Mouse (Mus musculus) gastrocnemius, postnatal 4 days (tissue): Measurements from ENCODE around the gene Clec4g. TPM values are rescaled to one million over a fixed set of nuclear protein-coding genes. Genes with fewer than 3 reads are reported as not detected.

Experiments used
- DNase-seq, 2 experiments: peaks; one replicate each; pipeline ENCODE4 v3.0.0; 2021 to 2022; ENCODE audit warnings: low spot score in 2 of 2, mixed read lengths in 2 of 2
- total RNA-seq, 2 experiments: library from RNA; stranded (reverse); gene quantifications; 2 replicates each; pipeline ENCODE4 v1.2.3; 2021

The Clec4g gene
- total RNA-seq, 2 experiments from 2014 or later: 0.21 TPM; not detected in 1

DNA sequence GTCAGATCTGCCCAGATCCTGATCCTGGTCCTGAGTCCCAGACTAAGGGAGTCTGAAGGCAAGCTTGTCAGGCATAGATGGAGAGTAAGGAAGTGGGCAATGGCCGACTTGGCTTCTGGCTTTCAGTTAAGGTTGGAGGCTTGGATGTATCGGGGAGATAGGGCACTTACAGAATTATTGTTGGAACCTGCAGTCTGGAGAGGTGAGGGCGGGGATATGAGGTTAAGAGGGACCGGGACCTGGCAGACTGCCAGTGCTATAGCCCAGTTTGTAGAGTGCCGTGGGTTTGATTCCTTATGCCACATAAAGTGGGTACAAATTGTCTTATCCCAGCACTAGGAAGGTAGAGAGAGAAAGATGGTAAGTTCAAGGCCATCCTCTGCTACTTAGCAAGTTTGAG lies 40.8 kb downstream of the Clec4g start:
- no peak for DNase-seq

DNA sequence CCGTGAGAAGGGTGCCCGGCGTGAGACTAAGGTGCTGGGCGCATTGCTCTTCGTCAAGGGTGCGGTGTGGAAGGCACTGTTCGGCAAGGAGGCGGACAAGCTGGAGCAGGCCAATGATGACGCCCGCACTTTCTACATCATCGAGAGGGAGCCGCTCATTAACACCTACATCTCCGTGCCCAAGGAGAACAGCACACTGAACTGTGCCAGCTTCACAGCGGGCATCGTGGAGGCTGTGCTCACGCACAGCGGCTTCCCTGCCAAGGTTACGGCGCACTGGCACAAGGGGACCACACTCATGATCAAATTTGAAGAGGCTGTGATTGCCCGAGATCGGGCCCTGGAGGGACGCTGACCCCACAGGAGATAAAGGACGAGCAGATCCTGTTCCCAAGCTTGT lies 41.2 kb downstream of the Clec4g start:
- DNase-seq: no peak

DNA sequence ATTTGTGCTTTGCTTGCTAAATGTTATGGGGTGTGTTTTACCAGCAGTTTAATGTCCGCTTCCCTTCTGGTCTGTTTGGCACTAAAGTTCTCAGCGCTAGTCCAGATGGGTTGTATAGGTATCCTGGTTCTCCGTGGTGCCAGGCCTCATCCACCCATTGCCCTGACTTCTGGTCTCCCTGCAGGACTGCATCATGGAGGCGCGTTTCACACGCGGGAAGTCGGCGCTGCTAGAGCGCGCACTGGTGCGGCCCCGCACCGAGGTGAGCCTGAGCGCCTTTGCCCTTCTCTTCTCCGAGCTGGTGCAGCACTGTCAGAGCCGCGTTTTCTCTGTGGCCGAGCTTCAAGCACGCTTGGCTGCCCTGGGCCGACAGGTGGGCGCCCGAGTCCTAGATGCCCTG lies 41.6 kb downstream of the Clec4g start:
- no peak for DNase-seq

DNA sequence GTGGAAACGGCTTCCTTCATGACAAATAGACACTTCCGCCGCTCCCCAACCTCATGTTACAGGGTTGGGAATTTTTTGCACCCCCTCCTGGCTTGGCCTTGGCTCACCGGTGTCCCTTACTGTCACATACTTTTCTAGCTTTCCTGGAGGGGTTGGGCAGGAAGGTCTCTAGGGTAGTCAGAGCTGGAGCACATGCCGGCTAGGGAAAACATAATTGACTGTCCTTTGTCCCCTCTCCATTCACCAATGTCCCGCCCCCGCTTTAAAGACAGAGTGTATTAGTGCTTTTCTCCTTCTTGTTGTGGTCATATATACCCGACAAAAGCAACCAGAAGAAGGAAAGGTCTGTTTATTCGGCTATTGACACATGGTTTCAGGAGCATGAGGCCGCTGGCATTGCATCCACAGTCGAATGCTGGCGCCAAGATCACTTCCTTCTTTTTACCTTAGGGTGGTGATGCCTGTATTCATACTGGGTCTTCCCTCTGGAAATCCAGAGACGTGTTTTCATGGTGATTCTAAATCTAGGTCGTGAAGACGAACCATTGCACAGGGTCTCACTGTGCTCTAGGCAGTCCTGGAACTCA lies 43.4 kb downstream of the Clec4g start:
- no peak for DNase-seq

DNA sequence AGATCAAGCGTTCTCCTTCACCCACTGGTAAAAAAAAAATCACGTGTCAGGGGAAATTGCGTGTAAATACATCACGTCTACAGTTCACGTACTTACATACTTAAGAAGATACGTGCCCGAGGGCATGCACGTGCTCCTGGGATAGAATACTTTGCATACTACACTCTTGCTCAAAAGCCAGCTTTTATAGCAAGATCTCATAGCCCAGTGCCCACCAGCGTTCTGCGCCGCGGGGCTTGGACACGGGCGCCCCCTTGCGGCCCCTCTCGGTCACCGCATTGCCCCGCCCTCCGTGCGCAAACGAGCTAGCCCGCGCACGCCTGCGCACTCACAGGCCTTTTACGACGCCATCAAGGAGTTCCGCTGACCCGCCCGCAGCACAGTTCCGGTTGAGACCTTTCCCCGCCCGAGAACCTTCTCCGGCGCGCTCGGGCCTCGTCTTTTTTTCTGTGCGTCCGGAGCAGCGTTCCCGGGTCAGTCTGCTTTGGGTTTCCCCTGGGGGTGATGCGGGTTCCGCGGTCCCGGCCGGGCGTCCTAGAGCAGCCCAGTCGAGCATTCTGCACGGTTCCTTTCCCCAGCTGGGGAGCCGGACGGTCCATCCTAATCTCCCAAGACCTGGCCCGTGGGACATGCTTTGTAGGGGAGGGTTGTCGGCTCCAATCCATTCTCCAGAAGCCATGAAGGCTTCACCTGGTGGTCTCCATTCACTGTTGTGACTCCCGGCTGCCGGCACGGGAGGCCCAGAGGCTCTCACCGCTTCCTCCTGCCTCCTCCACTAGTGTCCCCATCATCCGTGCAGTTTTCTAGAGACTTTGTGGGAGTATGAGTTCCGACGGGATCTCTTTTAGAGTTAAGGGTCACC lies 44.1 kb downstream of the Clec4g start, which contains the start of gene Trappc5:
TSS of gene Trappc5 (plus strand) at position 169 of the 862 bp plus-strand sequence.
- DNase-seq: peak; percentile 89 to 92

DNA sequence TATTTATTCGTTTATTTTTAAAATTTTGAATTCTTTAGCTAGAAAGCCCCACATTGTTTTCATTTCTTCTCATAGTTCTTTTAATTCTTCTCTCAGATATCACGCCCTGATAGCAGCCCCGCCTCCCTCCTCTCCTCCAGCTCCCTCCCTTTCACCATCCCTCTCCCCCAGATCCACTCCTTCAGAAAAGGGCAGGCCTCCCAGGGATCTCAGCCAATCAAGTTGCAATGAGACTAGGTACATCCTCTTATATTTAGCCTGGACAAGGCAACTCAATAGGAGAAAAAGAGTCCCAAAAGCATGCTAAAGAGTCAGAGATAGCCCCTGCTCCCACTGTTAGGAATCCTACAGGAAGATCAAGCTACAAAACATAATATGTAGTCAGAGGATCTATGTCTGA lies 45.8 kb downstream of the Clec4g start:
- no peak for DNase-seq

DNA sequence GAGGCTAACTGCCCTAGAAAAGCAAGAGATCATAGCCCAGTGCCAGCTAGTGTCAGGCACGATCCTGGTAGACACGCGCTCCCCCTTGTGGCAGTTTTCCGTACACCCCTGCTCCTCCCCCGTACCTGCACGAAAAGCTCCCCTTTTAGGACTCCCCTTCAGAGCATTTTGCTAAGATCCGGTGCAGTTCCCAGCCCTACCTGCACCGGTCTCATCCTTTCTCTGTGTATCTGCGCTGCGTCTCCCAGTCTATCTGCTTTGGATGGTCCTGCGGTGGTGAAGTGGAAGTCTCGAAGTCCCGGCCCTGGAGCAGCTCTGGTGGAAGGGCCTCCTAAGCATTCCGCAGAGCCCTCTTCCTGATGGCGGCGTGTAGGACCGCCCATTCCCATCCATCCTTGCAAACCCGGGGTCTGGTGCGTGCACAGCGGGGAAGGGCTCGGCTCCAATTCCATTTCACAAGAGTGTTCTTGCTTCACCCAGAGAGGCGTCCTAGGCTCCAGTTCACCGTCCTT lies 48.4 kb downstream of the Clec4g start, which contains the start of gene Fcor:
TSS of gene Fcor (minus strand) at position 383 of the 512 bp plus-strand sequence.
- DNase-seq: peak; percentile 65 to 76

DNA sequence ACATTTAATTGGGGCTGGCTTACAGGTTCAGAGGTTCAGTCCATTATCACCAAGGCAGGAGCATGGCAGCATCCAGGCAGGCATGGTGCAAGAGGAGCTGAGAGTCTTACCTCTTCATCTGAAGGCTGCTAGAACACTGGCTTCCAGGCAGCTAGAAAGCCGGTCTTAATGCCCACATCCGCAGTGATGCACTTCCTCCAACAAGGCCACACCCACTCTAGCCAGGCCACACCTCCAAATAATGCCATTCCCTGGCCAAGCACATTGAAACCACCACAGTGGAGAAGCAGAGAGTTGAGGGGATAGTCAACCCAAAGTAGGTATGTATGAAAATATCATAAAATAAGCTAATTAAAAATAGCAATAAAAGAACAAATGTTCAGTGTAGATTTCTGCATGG lies 50.1 kb downstream of the Clec4g start:
- DNase-seq: no peak

DNA sequence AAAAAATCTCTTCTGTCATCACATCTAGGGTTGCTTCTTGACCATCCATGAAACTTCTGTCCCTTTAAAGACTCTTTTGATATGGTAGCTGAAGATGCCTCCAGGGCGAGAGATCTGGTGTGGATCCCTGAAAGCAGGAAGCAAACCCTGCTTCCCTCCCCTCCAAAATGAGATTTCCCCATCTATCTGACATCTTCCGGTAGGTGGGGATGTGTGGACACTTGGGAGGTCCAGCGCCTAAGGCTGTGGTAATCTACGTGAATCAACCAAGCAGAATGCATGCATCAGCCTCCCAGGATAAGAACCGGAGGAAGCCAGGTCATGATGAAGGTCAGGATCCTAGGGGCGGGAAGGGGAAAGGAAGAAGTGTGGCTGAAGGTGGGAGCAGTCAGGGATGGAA lies 54.9 kb downstream of the Clec4g start, which contains the start of gene Mcemp1:
TSS of gene Mcemp1 (plus strand) at position 248 of the 400 bp plus-strand sequence.
- DNase-seq: no peak

DNA sequence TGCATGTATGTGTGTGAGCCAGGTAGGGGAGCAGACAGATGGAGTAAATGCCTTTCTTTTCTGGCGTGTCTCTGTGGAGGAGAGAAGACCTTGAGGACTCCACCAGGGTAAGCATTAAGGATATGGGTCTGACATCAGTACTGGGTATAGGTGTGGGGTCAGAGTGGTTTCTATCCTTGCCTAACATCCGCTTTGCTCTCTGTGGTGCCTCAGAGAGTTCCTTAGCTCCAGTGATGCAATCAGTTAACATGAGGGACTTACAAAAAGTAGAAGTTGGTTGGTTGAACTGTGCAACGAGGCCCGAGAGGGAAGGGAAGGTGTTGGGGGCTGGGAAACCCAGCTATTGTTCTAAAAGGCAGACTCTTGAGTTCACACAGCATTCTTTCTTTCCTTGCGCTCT lies 56.0 kb downstream of the Clec4g start:
- DNase-seq: no peak

DNA sequence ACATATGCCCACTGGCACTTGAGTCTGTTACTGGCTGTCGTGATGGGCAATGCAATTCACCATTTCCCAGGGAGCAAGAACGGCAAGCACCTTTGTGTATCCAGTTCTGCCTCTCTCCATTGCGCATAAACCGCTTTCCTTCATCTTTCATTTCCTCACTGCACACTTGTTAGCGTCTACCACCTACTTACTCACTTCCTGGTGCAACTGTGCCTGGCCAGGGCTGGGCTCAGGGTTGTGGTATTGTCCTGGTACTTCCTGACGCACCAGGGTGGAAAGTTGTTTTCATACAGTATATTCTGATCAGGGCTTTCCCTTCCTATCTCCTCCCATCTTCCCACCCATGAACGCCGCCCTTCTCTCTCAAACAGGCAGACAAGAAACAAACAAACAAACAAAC lies 59.6 kb downstream of the Clec4g start:
- no peak for DNase-seq

Other genes starting within 250 kb of the Clec4g start
- gene Tex45, start 249.8 kb downstream of the Clec4g start, total RNA-seq: under 1 TPM in 1 of 2 experiments, not detected in 1; 0.16 TPM
- gene Zfp358, start 227.5 kb downstream of the Clec4g start, total RNA-seq: 10 to 100 TPM; 22.3 to 23.6 TPM
- gene Mcoln1, start 220.2 kb downstream of the Clec4g start, total RNA-seq: 10 to 100 TPM; 22.8 to 26.7 TPM
- gene Pnpla6, start 205.3 kb downstream of the Clec4g start, total RNA-seq: 10 to 100 TPM; 15.8 to 20.6 TPM
- not detected for gene C330021F23Rik, start 152.7 kb downstream of the Clec4g start, total RNA-seq
- gene Camsap3, start 133.4 kb downstream of the Clec4g start, total RNA-seq: 1 to 10 TPM; 1.8 to 2.6 TPM
- gene Xab2, start 99.3 kb downstream of the Clec4g start, total RNA-seq: 10 to 100 TPM; 21.1 to 23.2 TPM
- 10 to 100 TPM; 59.7 to 70.0 TPM for gene Pet100, start 99.1 kb downstream of the Clec4g start, total RNA-seq
- gene Pcp2, start 95.1 kb downstream of the Clec4g start, total RNA-seq: under 1 TPM in 1 of 2 experiments, not detected in 1; 0.65 TPM
- 1 to 10 TPM; 3.1 to 7.2 TPM for gene Stxbp2, start 89.7 kb downstream of the Clec4g start, total RNA-seq
- 10 to 100 TPM in 1 of 2 experiments, 1 to 10 TPM in 1; 7.6 to 11.6 TPM for gene Retn, start 64.9 kb downstream of the Clec4g start, total RNA-seq
- under 1 TPM; 0.25 to 0.52 TPM for gene Mcemp1, start 54.9 kb downstream of the Clec4g start, total RNA-seq
- gene Fcor, start 48.3 kb downstream of the Clec4g start, total RNA-seq: 1 to 10 TPM; 2.5 to 2.9 TPM
- gene Trappc5, start 44.4 kb downstream of the Clec4g start, total RNA-seq: 10 to 100 TPM; 25.9 to 27.8 TPM
- gene Fcer2a, start 26.5 kb downstream of the Clec4g start, total RNA-seq: under 1 TPM; 0.67 to 0.86 TPM
- not detected for gene Cd209a, start 28.3 kb upstream of the Clec4g start, total RNA-seq
- gene Cd209e, start 133.7 kb upstream of the Clec4g start, total RNA-seq: not detected
- gene Cd209d, start 157.9 kb upstream of the Clec4g start, total RNA-seq: not detected
- gene Cd209b, start 206.2 kb upstream of the Clec4g start, total RNA-seq: under 1 TPM; 0.56 to 0.62 TPM
- gene Cd209c, start 234.1 kb upstream of the Clec4g start, total RNA-seq: not detected